Mouse (Mus musculus) adrenal gland (tissue): ENCODE results near the gene Cth.

Experiments used
- intact Hi-C: fragments of 180-260 bp; cut with DNase I; formaldehyde crosslinking; loops from one replicate; pipeline ENCODE4 v1.15.1; 2025

Gene Cth

GRCm38 (mm10) chr3:157916336-157916735 lies 8.5 kb downstream of the Cth start:
- intact Hi-C loops: no loop called here

GRCm38 (mm10) chr3:157912155-157912554 lies 12.7 kb downstream of the Cth start:
- intact Hi-C loops: no loop called here

GRCm38 (mm10) chr3:157910262-157910661 lies 14.6 kb downstream of the Cth start:
- intact Hi-C loops: no loop called here

GRCm38 (mm10) chr3:157908166-157908565 lies 16.7 kb downstream of the Cth start:
- intact Hi-C loops: no loop called here

GRCm38 (mm10) chr3:157901721-157902120 lies 23.2 kb downstream of the Cth start:
- intact Hi-C loops: no loop called here

- intact Hi-C loops: no loop called here
Measured at GRCm38 (mm10) chr3:157899986-157900385, 24.9 kb downstream of the Cth start.

GRCm38 (mm10) chr3:157897645-157898044 lies 27.2 kb downstream of the Cth start:
- intact Hi-C loops: no loop called here

- intact Hi-C loops: no loop called here
Measured at GRCm38 (mm10) chr3:157891819-157892218, 33.1 kb downstream of the Cth start.

- intact Hi-C loops: no loop called here
Measured at GRCm38 (mm10) chr3:157884081-157884643, 40.7 kb downstream of the Cth start.

GRCm38 (mm10) chr3:157883085-157883484 lies 41.8 kb downstream of the Cth start:
- intact Hi-C loops: no loop called here

GRCm38 (mm10) chr3:157881992-157882391 lies 42.9 kb downstream of the Cth start:
- intact Hi-C loops: no loop called here

GRCm38 (mm10) chr3:157880983-157881382 lies 43.9 kb downstream of the Cth start:
- intact Hi-C loops: no loop called here

GRCm38 (mm10) chr3:157877847-157878246 lies 47.0 kb downstream of the Cth start:
- intact Hi-C loops: loop anchor here (5.0 to 10.0 kb wide), 2 partner anchors 127 to 199 kb away; no protein-coding TSS in a partner anchor

GRCm38 (mm10) chr3:157876439-157877156 lies 48.3 kb downstream of the Cth start:
- intact Hi-C loops: loop anchor here (5.0 to 10.0 kb wide), 2 partner anchors 128 to 201 kb away; no protein-coding TSS in a partner anchor

- intact Hi-C loops: loop anchor here (10.0 kb wide), 1 partner anchor 132 kb away; no protein-coding TSS in a partner anchor
Measured at GRCm38 (mm10) chr3:157872897-157873296, 52.0 kb downstream of the Cth start.

GRCm38 (mm10) chr3:157867836-157868235 lies 57.0 kb downstream of the Cth start:
- intact Hi-C loops: no loop called here

- intact Hi-C loops: no loop called here
Measured at GRCm38 (mm10) chr3:157866251-157866650, 58.6 kb downstream of the Cth start.

GRCm38 (mm10) chr3:157865848-157866247 lies 59.0 kb downstream of the Cth start:
- intact Hi-C loops: no loop called here

GRCm38 (mm10) chr3:157865431-157865830 lies 59.4 kb downstream of the Cth start:
- intact Hi-C loops: no loop called here

- intact Hi-C loops: no loop called here
Measured at GRCm38 (mm10) chr3:157852806-157853205, 72.1 kb downstream of the Cth start.

- intact Hi-C loops: no loop called here
Measured at GRCm38 (mm10) chr3:157848503-157848902, 76.4 kb downstream of the Cth start.

GRCm38 (mm10) chr3:157847338-157848284 lies 77.3 kb downstream of the Cth start:
- intact Hi-C loops: no loop called here
